Mouse (Mus musculus) heart, embryonic 14.5 days (tissue): ENCODE data around the gene Inppl1. TPM values are rescaled to one million over a fixed set of nuclear protein-coding genes. Genes with fewer than 3 reads are reported as not detected.

ENCODE experiments used
- ATAC-seq: fragments of 200-750 bp; cut with Nextera tagmentation; 2 replicates; pipeline ENCODE4 v1.8.0; 2017; ENCODE audit warnings: low read depth, moderate TSS enrichment; ENCODE audit not compliant: insufficient number of reproducible peaks, insufficient read depth, low FRiP score
- H3K27ac ChIP-seq, 2 experiments: fragments of 200-500 bp in 1 of 2; fragments of 300-500 bp in 1 of 2; sonication (generic) in 1 of 2; replicated peaks in 1 of 2; 2 replicates each; pipeline ENCODE4 v1.5.1; 2012 to 2014; ENCODE audit warnings: low read depth in 2 of 2, low read length in 2 of 2, control low read depth in 1 of 2, mild to moderate bottlenecking in 1 of 2, mixed read lengths in 1 of 2; ENCODE audit not compliant: control insufficient read depth in 1 of 2, insufficient read depth in 1 of 2
- H3K27me3 ChIP-seq: fragments of 300-500 bp; sonication (generic); 2 replicates; pipeline ENCODE4 v1.6.1; 2014; ENCODE audit warnings: mild to moderate bottlenecking, low read length, control low read depth; ENCODE audit not compliant: control insufficient read depth, insufficient read depth
- H3K36me3 ChIP-seq: fragments of 300-500 bp; sonication (generic); 2 replicates; pipeline ENCODE4 v1.6.1; 2014; ENCODE audit warnings: mild to moderate bottlenecking, control low read depth, low read length, mixed read lengths; ENCODE audit not compliant: control insufficient read depth, insufficient read depth
- H3K4me1 ChIP-seq, 2 experiments: fragments of 200-500 bp in 1 of 2; fragments of 300-500 bp in 1 of 2; sonication (generic) in 1 of 2; 2 replicates each; pipeline ENCODE4 v1.6.1; 2012 to 2014; ENCODE audit warnings: low read length in 2 of 2, control low read depth in 1 of 2, mixed read lengths in 1 of 2; ENCODE audit not compliant: control insufficient read depth in 2 of 2, insufficient read depth in 2 of 2
- H3K4me2 ChIP-seq: fragments of 300-500 bp; sonication (generic); 2 replicates; pipeline ENCODE4 v1.6.1; 2014; ENCODE audit warnings: mild to moderate bottlenecking, low read length
- H3K4me3 ChIP-seq, 2 experiments: fragments of 200-500 bp in 1 of 2; fragments of 300-500 bp in 1 of 2; sonication (generic) in 1 of 2; 2 replicates each; pipeline ENCODE4 v1.5.1; 2012 to 2014; ENCODE audit warnings: low read length in 2 of 2, mild to moderate bottlenecking in 2 of 2, control low read depth in 1 of 2, low read depth in 1 of 2, moderate library complexity in 1 of 2; ENCODE audit not compliant: control insufficient read depth in 1 of 2, insufficient read depth in 1 of 2
- H3K9ac ChIP-seq: fragments of 300-500 bp; sonication (generic); 2 replicates; pipeline ENCODE4 v1.6.1; 2014; ENCODE audit warnings: mild to moderate bottlenecking, low read length
- H3K9me3 ChIP-seq: fragments of 300-500 bp; sonication (generic); 2 replicates; pipeline ENCODE4 v1.6.1; 2016; ENCODE audit warnings: low read length, control low read depth; ENCODE audit not compliant: control insufficient read depth
- WGBS: fragments of 180-500 bp; shearing (Covaris S2); extraction: QIAGEN DNeasy Blood & Tissue Kit; methylation state at CpG from one replicate; pipeline ENCODE4 v1.1.7; 2014; 5-methylcytosine and 5-hydroxymethylcytosine counted together
- microRNA-seq: library from miRNA; unstranded; fragments of <30 nt; microRNA quantifications from one replicate; pipeline ENCODE4, GENCODE M21; 2016
- polyA plus RNA-seq: library from polyadenylated mRNA; unstranded; fragments of >200 nt; fragmentation: Nextera tagmentation; extraction: Ambion mirVana; gene quantifications from 2 replicates; pipeline ENCODE4 v1.2.1, GENCODE M21; 2014

Inppl1 gene
- polyA plus RNA-seq, 1 experiment from 2014 or later = 34.9 TPM

DNA sequence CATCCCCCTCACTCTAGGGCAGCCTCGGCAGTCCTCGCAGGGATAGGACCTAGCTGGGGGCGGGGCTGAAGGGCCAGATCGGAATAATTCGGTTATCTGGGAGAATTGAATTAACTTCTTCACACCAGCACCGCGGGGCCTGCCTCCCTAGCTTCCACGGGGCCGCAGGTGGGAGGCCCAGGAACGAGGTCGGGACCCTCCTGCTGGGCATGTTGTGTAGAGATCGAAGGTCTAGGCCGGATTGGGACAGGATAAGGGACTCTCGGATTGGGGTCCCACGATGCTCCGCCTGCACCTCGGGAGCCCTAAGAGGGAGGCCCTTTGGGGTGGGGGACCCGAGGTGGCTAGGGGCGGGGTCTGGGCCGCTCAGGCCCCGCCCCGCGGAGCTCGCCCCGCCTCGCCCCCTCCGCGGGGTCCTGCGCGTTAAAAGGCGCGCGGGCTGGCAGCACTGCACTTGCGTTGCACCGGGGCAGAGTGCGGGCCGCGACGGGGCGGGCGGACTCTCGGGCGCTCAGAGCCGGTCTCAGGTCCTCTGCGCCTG is 20.1 kb downstream of the Inppl1 start, which contains the start of gene Phox2a:
TSS of gene Phox2a (plus strand) at position 453 of the 541 bp plus-strand sequence.
- peak within 1 kb of the TSS; percentile 66 for H3K4me2 ChIP-seq
- no peaks in the 10 kb centered on the region for H3K36me3 ChIP-seq
- no peak within 1 kb of the TSS for H3K27ac ChIP-seq
- peaks cover 57% of the 10 kb centered on the region for H3K27me3 ChIP-seq
- 0 out of 2 replicates have a peak, but pooled peaks cover 5% of the 10 kb centered on the region for H3K9me3 ChIP-seq
- H3K9ac ChIP-seq = no peak within 1 kb of the TSS
- H3K4me1 ChIP-seq = peaks cover 9 to 27% of the 10 kb centered on the region in 2 experiments
- no peak for ATAC-seq
- peak within 1 kb of the TSS; percentile 16 to 33 for H3K4me3 ChIP-seq
- 1% methylated on average over 33 of the region's 45 CpGs for WGBS

DNA sequence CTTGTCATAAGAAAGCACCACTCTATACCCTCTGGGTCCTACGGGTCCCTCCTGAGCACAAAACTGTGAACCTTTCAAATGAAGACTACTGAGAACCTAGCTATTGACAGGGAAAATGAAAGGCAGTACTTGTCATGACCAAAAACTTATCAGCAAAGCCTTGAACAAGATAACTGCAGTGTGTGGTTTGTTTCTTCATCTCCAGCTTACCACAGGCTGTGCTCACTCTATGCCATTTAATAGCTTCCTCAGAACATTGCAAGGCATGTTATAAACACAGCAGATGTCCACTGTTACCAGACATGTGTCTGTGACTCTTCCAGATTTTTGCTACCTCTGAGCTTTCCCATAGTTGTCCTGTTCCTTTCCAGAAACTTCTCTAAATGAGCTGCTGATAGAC is 61.0 kb downstream of the Inppl1 start:
- Histone ChIP-seq H3K4me1 (0 out of 4 replicates have a peak, but pooled peaks cover 0 to 2% of the 10 kb centered on the region in 2 experiments), H3K9ac (no peak overlapping the region), H3K4me3 (no peak overlapping the region), H3K27ac (no peak overlapping the region), H3K9me3 (no peaks in the 10 kb centered on the region), H3K36me3 (peaks cover 17% of the 10 kb centered on the region), H3K4me2 (no peak overlapping the region), H3K27me3 (no peaks in the 10 kb centered on the region)
- WGBS = 74% methylated on average over 1 of the region's 1 CpGs
- ATAC-seq = no peak

DNA sequence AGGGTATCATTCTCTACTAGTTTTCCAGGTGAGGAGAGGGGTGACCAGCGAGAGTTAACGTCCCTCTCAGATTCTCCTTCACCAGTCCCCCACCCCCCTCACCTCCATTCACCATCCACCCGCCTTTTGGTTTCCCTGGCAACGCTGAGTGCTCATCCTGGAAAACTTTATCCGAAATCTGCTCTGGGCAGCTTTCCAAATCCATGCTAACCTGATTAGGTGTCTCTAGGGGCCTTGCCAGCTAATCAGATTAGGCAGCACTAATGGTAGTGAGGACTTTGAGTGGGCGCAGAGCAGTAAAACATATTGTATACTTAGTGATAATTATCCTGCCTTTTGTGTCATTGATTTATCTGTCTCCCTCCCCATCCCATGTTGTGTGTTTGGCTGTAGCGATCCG is 65.3 kb downstream of the Inppl1 start:
- WGBS = 60% methylated on average over 8 of the region's 8 CpGs
- ATAC-seq = no peak
- Histone ChIP-seq H3K27me3 (no peaks in the 10 kb centered on the region), H3K36me3 (peaks cover 7% of the 10 kb centered on the region), H3K9me3 (no peaks in the 10 kb centered on the region), H3K27ac (no peak overlapping the region), H3K4me2 (no peak overlapping the region), H3K4me1 (peaks cover 7 to 13% of the 10 kb centered on the region in 2 experiments), H3K9ac (no peak overlapping the region), H3K4me3 (no peak overlapping the region)

Small RNA genes within 50 kb of the gene (microRNA-seq; reads per million reads assigned to microRNA genes)
- not detected for gene Gm22655

Other genes with a start within 250 kb of the Inppl1 start
- 46.8 and 48.7 TPM in 2 replicates for gene Clpb, start 174.6 kb downstream of the Inppl1 start, polyA plus RNA-seq
- 1.2 TPM in 1 of 2 replicates, not detected in the other for gene Phox2a, start 19.9 kb downstream of the Inppl1 start, polyA plus RNA-seq
- 0.69 and 1.0 TPM in 2 replicates for gene Folr2, start 19.0 kb upstream of the Inppl1 start, polyA plus RNA-seq
- gene Anapc15, start 25.5 kb upstream of the Inppl1 start, polyA plus RNA-seq = 52.0 and 53.2 TPM in 2 replicates
- 5.0 and 6.5 TPM in 2 replicates for gene Folr1, start 32.6 kb upstream of the Inppl1 start, polyA plus RNA-seq
- 142 and 146 TPM in 2 replicates for gene Lamtor1, start 67.7 kb upstream of the Inppl1 start, polyA plus RNA-seq
- gene Tomt, start 68.1 kb upstream of the Inppl1 start, polyA plus RNA-seq = 0.12 and 0.14 TPM in 2 replicates
- 3.9 and 5.0 TPM in 2 replicates for gene Lrrc51, start 95.7 kb upstream of the Inppl1 start, polyA plus RNA-seq
- gene Numa1, start 95.9 kb upstream of the Inppl1 start, polyA plus RNA-seq = 60.5 and 62.5 TPM in 2 replicates
- gene Il18bp, start 180.5 kb upstream of the Inppl1 start, polyA plus RNA-seq = 1.7 and 2.1 TPM in 2 replicates
- 16.2 and 16.9 TPM in 2 replicates for gene Rnf121, start 227.2 kb upstream of the Inppl1 start, polyA plus RNA-seq
- 14.9 and 16.2 TPM in 2 replicates for gene Xndc1, start 227.3 kb upstream of the Inppl1 start, polyA plus RNA-seq
- gene Xntrpc, start 227.5 kb upstream of the Inppl1 start, polyA plus RNA-seq = 0.78 and 1.1 TPM in 2 replicates
- not detected in 2 replicates for gene Trpc2, start 244.9 kb upstream of the Inppl1 start, polyA plus RNA-seq